Mouse (Mus musculus) stomach, embryonic 14.5 days (tissue): ENCODE measurements around the gene Higd1c. TPM values are rescaled to one million over a fixed set of nuclear protein-coding genes. Genes with fewer than 3 reads are reported as not detected.
"Not testable (repeated sequence)": the region's sequence is repeated elsewhere in the genome, so short reads cannot be mapped to it uniquely, and the experiment has no call there.

Experiments used
- ATAC-seq: fragments of 200-750 bp; cut with Nextera tagmentation; 2 replicates; pipeline ENCODE4 v1.8.0; 2017; ENCODE audit warnings: low read depth, moderate TSS enrichment; ENCODE audit not compliant: insufficient number of reproducible peaks, insufficient read depth, low FRiP score
- H3K27ac ChIP-seq: fragments of 300-500 bp; sonication (generic); 2 replicates; pipeline ENCODE4 v1.5.1; 2014; ENCODE audit warnings: mild to moderate bottlenecking, low read length, moderate library complexity, mixed read lengths
- H3K27me3 ChIP-seq: fragments of 300-500 bp; sonication (generic); 2 replicates; pipeline ENCODE4 v1.6.1; 2014; ENCODE audit warnings: low read length, control low read depth, mixed read lengths; ENCODE audit not compliant: control insufficient read depth, insufficient read depth
- H3K36me3 ChIP-seq: fragments of 300-500 bp; sonication (generic); 2 replicates; pipeline ENCODE4 v1.6.1; 2014; ENCODE audit warnings: mild to moderate bottlenecking, control low read depth, low read length, moderate library complexity, mixed read lengths; ENCODE audit not compliant: control insufficient read depth, insufficient read depth
- H3K4me1 ChIP-seq: fragments of 300-500 bp; sonication (generic); 2 replicates; pipeline ENCODE4 v1.6.1; 2014; ENCODE audit warnings: low read length, control low read depth, mixed read lengths; ENCODE audit not compliant: control insufficient read depth, insufficient read depth
- H3K4me2 ChIP-seq: fragments of 300-500 bp; sonication (generic); replicated peaks from 2 replicates; pipeline ENCODE4 v1.6.1; 2014; ENCODE audit warnings: low read depth, low read length, control low read depth
- H3K4me3 ChIP-seq: fragments of 300-500 bp; sonication (generic); 2 replicates; pipeline ENCODE4 v1.5.1; 2014; ENCODE audit warnings: low read depth, low read length, control low read depth
- H3K9ac ChIP-seq: fragments of 300-500 bp; sonication (generic); replicated peaks from 2 replicates; pipeline ENCODE4 v1.6.1; 2014; ENCODE audit warnings: low read depth, mild to moderate bottlenecking, control low read depth, low read length, moderate library complexity, mixed read lengths
- H3K9me3 ChIP-seq: fragments of 300-500 bp; sonication (generic); 2 replicates; pipeline ENCODE4 v1.6.1; 2016; ENCODE audit warnings: low read depth, low read length, control low read depth; ENCODE audit not compliant: control insufficient read depth
- WGBS: fragments of 180-500 bp; shearing (Covaris S2); extraction: QIAGEN DNeasy Blood & Tissue Kit; methylation state at CpG from one replicate; pipeline ENCODE4 v1.1.7; 2014; 5-methylcytosine and 5-hydroxymethylcytosine counted together
- polyA plus RNA-seq: library from polyadenylated mRNA; unstranded; fragments of >200 nt; fragmentation: Nextera tagmentation; extraction: Ambion mirVana; gene quantifications from 2 replicates; pipeline ENCODE4 v1.2.1, GENCODE M21; 2014

Gene Higd1c
- polyA plus RNA-seq, 1 experiment from 2014 or later = not detected

- H3K4me1 ChIP-seq = no peaks in the 10 kb centered on the region
- H3K36me3 ChIP-seq = no peaks in the 10 kb centered on the region
- no peaks in the 10 kb centered on the region; the same call in 1 of the 2 replicates for H3K9me3 ChIP-seq
- 37% methylated on average over 5 of the region's 5 CpGs for WGBS
- H3K27me3 ChIP-seq = no peaks in the 10 kb centered on the region
- no peak for ATAC-seq
- no peak overlapping the region for H3K27ac ChIP-seq
- no peak overlapping the region for H3K9ac ChIP-seq
- H3K4me2 ChIP-seq = no peak overlapping the region
- H3K4me3 ChIP-seq = no peak overlapping the region
Measured at GRCm38 (mm10) chr15:100375066-100375465, 10.7 kb downstream of the Higd1c start.

- not testable (repeated sequence) for H3K4me1 ChIP-seq, H3K27me3 ChIP-seq, ATAC-seq
Measured at GRCm38 (mm10) chr15:100377847-100378505, 13.6 kb downstream of the Higd1c start.

GRCm38 (mm10) chr15:100379658-100380057 lies 15.3 kb downstream of the Higd1c start:
- Histone ChIP-seq H3K4me2 (no peak overlapping the region), H3K9me3 (no peaks in the 10 kb centered on the region), H3K9ac (no peak overlapping the region), H3K27me3 (no peaks in the 10 kb centered on the region), H3K4me1 (0 out of 2 replicates have a peak, but pooled peaks cover 3% of the 10 kb centered on the region), H3K36me3 (no peaks in the 10 kb centered on the region), H3K27ac (no peak overlapping the region), H3K4me3 (no peak overlapping the region)
- ATAC-seq = no peak
- WGBS = 82% methylated on average over 8 of the region's 8 CpGs

More at GRCm38 (mm10) chr15:100377847-100378505, 13.6 kb downstream of the Higd1c start:
- not testable (repeated sequence) for H3K4me2 ChIP-seq, H3K36me3 ChIP-seq, H3K9ac ChIP-seq, H3K4me3 ChIP-seq, H3K27ac ChIP-seq, H3K9me3 ChIP-seq
- WGBS = 16% methylated on average over 2 of the region's 9 CpGs

- no peak overlapping the region for H3K9ac ChIP-seq
- H3K36me3 ChIP-seq = no peaks in the 10 kb centered on the region
- no peak overlapping the region for H3K4me3 ChIP-seq
- no peaks in the 10 kb centered on the region for H3K9me3 ChIP-seq
- H3K27me3 ChIP-seq = no peaks in the 10 kb centered on the region
- no peak overlapping the region for H3K27ac ChIP-seq
- WGBS = 31% methylated on average over 2 of the region's 2 CpGs
- H3K4me2 ChIP-seq = no peak overlapping the region
- ATAC-seq = no peak
- H3K4me1 ChIP-seq = 0 out of 2 replicates have a peak, but pooled peaks cover 3% of the 10 kb centered on the region
Measured at GRCm38 (mm10) chr15:100380104-100380503, 15.8 kb downstream of the Higd1c start.

GRCm38 (mm10) chr15:100385705-100386104 lies 21.4 kb downstream of the Higd1c start:
- WGBS = 91% methylated on average over 9 of the region's 9 CpGs
- Histone ChIP-seq H3K27me3 (no peaks in the 10 kb centered on the region), H3K9ac (no peak overlapping the region), H3K4me3 (no peak overlapping the region), H3K36me3 (no peaks in the 10 kb centered on the region), H3K4me1 (no peaks in the 10 kb centered on the region), H3K9me3 (no peaks in the 10 kb centered on the region), H3K27ac (no peak overlapping the region), H3K4me2 (no peak overlapping the region)
- ATAC-seq = no peak

GRCm38 (mm10) chr15:100387544-100388223 lies 23.3 kb downstream of the Higd1c start:
- H3K9ac ChIP-seq = no peak overlapping the region
- no peaks in the 10 kb centered on the region for H3K36me3 ChIP-seq
- H3K4me1 ChIP-seq = no peaks in the 10 kb centered on the region
- H3K4me3 ChIP-seq = no peak overlapping the region
- no peaks in the 10 kb centered on the region for H3K27me3 ChIP-seq
- ATAC-seq = no peak
- H3K9me3 ChIP-seq = no peaks in the 10 kb centered on the region
- no peak overlapping the region for H3K27ac ChIP-seq
- WGBS = 83% methylated on average over 17 of the region's 17 CpGs
- H3K4me2 ChIP-seq = no peak overlapping the region

DNA sequence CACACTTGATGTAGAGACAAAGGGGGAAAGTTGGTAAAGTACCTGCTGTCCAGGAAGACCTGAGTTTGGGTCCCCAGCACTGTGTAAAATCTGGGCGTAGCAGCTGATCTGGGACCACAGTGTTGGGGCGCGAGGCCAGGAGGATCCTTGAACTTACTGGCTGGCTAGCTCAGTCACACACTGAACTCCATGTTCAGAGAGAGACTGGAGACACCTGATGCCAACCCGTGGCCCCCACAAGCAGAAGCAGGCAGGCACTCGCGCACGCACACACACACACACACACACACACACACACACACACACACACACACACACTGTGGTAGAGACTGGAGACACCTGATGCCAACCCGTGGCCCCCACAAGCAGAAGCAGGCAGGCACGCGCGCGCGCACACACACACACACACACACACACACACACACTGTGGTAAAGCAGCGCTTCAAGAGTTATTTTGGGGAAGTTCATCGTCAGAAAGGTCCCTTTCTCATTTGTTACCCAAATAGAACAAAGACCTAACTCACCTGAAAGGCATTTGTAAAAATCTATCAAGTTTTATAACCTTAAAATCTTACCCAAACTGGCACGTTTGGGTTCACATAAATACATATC lies 24.0 kb downstream of the Higd1c start:
- Histone ChIP-seq H3K9me3 (no peaks in the 10 kb centered on the region), H3K4me2 (no peak overlapping the region), H3K36me3 (no peaks in the 10 kb centered on the region), H3K9ac (no peak overlapping the region), H3K4me3 (no peak overlapping the region), H3K27ac (no peak overlapping the region), H3K4me1 (no peaks in the 10 kb centered on the region), H3K27me3 (no peaks in the 10 kb centered on the region)
- no peak for ATAC-seq
- 78% methylated on average over 16 of the region's 16 CpGs for WGBS

GRCm38 (mm10) chr15:100388886-100389285 lies 24.5 kb downstream of the Higd1c start:
- Histone ChIP-seq H3K9me3 (no peaks in the 10 kb centered on the region), H3K9ac (no peak overlapping the region), H3K4me2 (no peak overlapping the region), H3K4me3 (no peak overlapping the region), H3K4me1 (no peaks in the 10 kb centered on the region), H3K27me3 (no peaks in the 10 kb centered on the region), H3K27ac (no peak overlapping the region), H3K36me3 (peaks cover 3% of the 10 kb centered on the region; the same call in 1 of the 2 replicates)
- no peak for ATAC-seq
- 55% methylated on average over 9 of the region's 9 CpGs for WGBS
